Mouse (Mus musculus): Measurements from ENCODE around the gene Stx18. TPM values are rescaled to one million over a fixed set of nuclear protein-coding genes. Genes with fewer than 3 reads are reported as not detected.

Stx18 gene
- polyA plus RNA-seq, 1 experiment from 2014 or later, result 30.5 TPM

- Histone ChIP-seq H3K9ac (peak overlapping the region; percentile 7; the same call in 1 of the 2 replicates), H3K36me3 (replicated peaks) (peaks cover 73% of the 10 kb centered on the region), H3K4me2 (peak overlapping the region; percentile 20), H3K4me1 (peaks cover 85% of the 10 kb centered on the region), H3K27me3 (replicated peaks) (no peaks in the 10 kb centered on the region), H3K27ac (no peak overlapping the region), H3K4me3 (0 out of 2 replicates have a peak overlapping the region, but pooled peaks have one; percentile 1), H3K9me3 (no peaks in the 10 kb centered on the region)
- ATAC-seq (replicated peaks), result no peak
- 79% methylated on average over 10 of the region's 10 CpGs for WGBS
Measured at GRCm38 (mm10) chr5:38152201-38153108, 113.9 kb downstream of the Stx18 start.

GRCm38 (mm10) chr5:38153636-38154035, 115.1 kb downstream of the Stx18 start:
- Histone ChIP-seq H3K27ac (no peak overlapping the region; the same call in 1 of the 2 replicates), H3K4me3 (peak overlapping the region; percentile 1; the same call in 1 of the 2 replicates), H3K4me2 (peak overlapping the region; percentile 20), H3K36me3 (replicated peaks) (peaks cover 62% of the 10 kb centered on the region), H3K4me1 (peaks cover 78% of the 10 kb centered on the region), H3K27me3 (replicated peaks) (no peaks in the 10 kb centered on the region), H3K9me3 (no peaks in the 10 kb centered on the region), H3K9ac (peak overlapping the region; percentile 10; the same call in 1 of the 2 replicates)
- WGBS, result 85% methylated on average over 5 of the region's 5 CpGs
- ATAC-seq (replicated peaks), result no peak

DNA sequence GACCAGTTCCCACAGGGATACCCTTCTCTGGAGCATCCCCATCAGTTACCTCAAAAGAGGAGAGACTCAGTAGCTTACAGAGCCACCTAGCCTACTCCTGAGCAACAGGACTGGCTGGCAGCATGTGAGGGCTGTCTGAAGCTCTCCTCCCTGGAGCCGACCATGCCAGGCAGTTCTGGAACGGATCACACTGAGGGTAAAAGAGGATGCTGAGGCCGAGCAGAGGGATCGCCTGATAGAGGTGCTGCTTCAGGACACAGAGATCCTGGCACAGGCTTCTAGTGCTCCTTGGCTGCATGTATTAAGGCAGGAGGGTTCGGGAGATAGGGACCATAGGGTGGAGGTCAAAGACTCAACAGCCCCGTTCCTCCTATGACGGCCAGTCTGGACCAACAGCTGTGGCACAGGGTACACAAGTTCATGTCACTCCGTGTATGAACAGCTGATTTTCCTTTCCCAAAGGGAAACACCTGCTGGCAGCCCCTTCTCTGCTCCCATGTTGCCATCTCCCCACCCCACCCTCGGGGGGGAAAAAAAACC, 119.0 kb downstream of the Stx18 start:
- 32% methylated on average over 9 of the region's 9 CpGs for WGBS
- H3K27ac ChIP-seq, result peak overlapping the region; percentile 99
- H3K4me2 ChIP-seq, result peak overlapping the region; percentile 87
- H3K4me1 ChIP-seq, result peaks cover 62% of the 10 kb centered on the region
- no peaks in the 10 kb centered on the region for H3K27me3 ChIP-seq (replicated peaks)
- peaks cover 39% of the 10 kb centered on the region for H3K36me3 ChIP-seq (replicated peaks)
- ATAC-seq (replicated peaks), result no peak
- no peaks in the 10 kb centered on the region for H3K9me3 ChIP-seq
- peak overlapping the region; percentile 100 for H3K9ac ChIP-seq
- H3K4me3 ChIP-seq, result peak overlapping the region; percentile 95

DNA sequence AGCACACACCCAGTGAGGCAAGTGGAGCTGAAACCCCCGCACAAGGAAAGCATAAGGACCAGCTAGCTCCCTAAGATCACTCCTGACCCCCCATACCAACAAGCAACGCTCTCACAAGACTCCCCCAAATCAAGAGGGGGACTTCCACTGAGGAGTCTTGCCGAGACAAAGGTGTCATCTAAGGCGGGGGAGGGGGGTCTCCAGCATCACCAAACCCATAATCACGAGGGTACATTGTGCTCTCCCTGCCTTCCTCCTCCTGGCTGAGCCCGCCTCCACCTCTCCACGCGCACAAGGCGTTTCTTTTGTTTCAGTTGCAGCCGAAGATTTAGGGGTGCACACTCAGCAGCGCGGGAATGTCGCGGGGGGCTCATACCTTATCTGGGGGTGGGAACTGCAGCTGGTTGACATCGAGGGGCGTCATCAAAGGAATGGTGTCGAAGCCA, 120.0 kb downstream of the Stx18 start:
- Histone ChIP-seq H3K9me3 (no peaks in the 10 kb centered on the region), H3K4me1 (peaks cover 52% of the 10 kb centered on the region), H3K27me3 (replicated peaks) (no peaks in the 10 kb centered on the region), H3K4me2 (peak overlapping the region; percentile 87), H3K27ac (peak overlapping the region; percentile 99), H3K9ac (peak overlapping the region; percentile 100), H3K4me3 (peak overlapping the region; percentile 95), H3K36me3 (replicated peaks) (peaks cover 32% of the 10 kb centered on the region)
- 1% methylated on average over 17 of the region's 17 CpGs for WGBS
- peak; percentile 68 for ATAC-seq (replicated peaks)

DNA sequence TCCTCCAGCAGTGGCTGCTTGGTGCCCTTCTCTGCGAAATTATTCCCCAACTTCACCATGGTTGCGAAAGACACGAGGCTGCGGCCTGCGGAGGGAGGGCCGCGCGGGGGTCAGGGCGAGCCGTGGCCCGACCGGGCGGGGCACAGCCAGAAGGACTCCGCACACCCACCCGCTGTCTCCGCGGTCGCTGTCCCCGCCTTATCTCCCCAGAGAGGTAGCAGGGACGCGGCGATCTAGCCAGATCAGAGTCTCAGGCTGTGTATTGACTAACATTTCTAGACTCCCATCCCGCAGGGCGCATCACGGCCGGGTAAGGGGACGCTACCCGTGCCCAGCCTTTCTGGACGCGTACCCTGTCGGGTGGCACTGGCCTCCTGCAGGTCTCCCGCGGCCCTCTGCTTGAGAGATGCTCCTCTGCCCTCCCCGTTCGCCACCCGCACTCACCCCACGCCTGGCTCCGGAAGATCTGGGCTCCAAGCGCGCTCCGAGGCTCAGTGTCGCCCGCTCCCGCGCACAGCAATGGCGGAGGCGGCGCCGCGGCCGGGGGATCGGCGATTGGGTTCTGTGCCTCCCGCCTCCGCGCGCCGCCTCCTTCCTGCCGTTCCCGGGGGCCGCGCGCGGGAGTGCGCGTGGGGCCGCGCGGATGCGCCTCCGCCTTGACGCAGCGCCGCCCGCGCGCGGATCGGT, 120.5 kb downstream of the Stx18 start:
- Histone ChIP-seq H3K4me1 (peaks cover 46% of the 10 kb centered on the region), H3K27ac (peak overlapping the region; percentile 99), H3K9me3 (no peaks in the 10 kb centered on the region), H3K9ac (peak overlapping the region; percentile 100), H3K36me3 (replicated peaks) (peaks cover 27% of the 10 kb centered on the region), H3K27me3 (replicated peaks) (no peaks in the 10 kb centered on the region), H3K4me3 (peak overlapping the region; percentile 95), H3K4me2 (peak overlapping the region; percentile 87)
- under 1% methylated on average over 79 of the region's 79 CpGs for WGBS
- ATAC-seq (replicated peaks), result peak; percentile 87

DNA sequence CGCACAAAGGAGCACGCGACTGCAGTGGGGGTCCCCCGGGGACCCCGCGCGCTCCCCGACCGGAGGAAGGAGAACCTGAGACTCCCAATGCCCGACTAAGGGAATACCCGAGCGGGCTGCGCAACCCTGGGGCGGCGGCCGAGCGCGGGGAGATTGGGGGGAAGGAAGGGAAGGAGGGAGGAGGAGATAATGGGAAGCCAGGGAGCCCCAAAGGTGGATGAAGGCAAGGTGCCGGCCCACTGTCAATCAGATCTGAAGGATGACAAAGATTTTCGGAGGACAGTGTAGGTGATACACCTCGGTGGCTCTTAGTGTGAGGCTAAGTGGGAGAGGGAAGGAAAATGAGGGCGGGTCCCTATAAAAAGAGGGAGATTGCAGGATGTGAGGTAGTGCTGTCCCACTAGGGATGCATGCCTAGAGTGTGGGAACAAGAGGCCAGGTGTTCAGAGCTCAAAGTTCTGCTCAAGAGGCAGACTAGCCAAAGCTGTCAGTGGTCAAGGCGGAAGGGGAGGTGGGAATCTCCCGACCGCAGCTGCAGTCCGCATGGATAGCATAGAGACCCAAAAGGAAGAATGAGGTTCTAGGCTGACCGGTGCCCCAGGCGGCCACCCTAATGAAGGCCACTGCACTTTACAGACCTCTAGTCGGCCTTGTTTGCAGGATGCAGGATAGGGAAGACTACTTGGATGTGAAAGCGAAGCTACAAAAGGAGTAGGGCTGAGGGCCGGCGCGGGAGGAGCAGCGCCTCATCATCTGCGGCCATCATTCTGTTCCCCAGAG, 121.3 kb downstream of the Stx18 start, which contains the start of gene Nsg1:
TSS of gene Nsg1 (minus strand) at position 274 of the 780 bp plus-strand sequence.
- Histone ChIP-seq H3K4me3 (peak within 1 kb of the TSS; percentile 95), H3K27me3 (replicated peaks) (no peaks in the 10 kb centered on the region), H3K27ac (peak within 1 kb of the TSS; percentile 99), H3K4me2 (peak within 1 kb of the TSS; percentile 87), H3K9ac (peak within 1 kb of the TSS; percentile 100), H3K9me3 (no peaks in the 10 kb centered on the region), H3K4me1 (peaks cover 39% of the 10 kb centered on the region), H3K36me3 (replicated peaks) (peaks cover 19% of the 10 kb centered on the region)
- WGBS, result 7% methylated on average over 35 of the region's 35 CpGs
- ATAC-seq (replicated peaks), result peak; percentile 34; the same call in 1 of the 2 replicates

- H3K4me3 ChIP-seq, result no peak overlapping the region
- 58% methylated on average over 11 of the region's 11 CpGs for WGBS
- no peaks in the 10 kb centered on the region for H3K36me3 ChIP-seq (replicated peaks)
- no peak overlapping the region for H3K27ac ChIP-seq
- H3K27me3 ChIP-seq (replicated peaks), result no peaks in the 10 kb centered on the region
- H3K9ac ChIP-seq, result no peak overlapping the region
- no peaks in the 10 kb centered on the region for H3K9me3 ChIP-seq
- H3K4me2 ChIP-seq, result no peak overlapping the region
- ATAC-seq (replicated peaks), result peak; percentile 56
- no peaks in the 10 kb centered on the region for H3K4me1 ChIP-seq
Measured at GRCm38 (mm10) chr5:38168497-38168896, 130.0 kb downstream of the Stx18 start.

DNA sequence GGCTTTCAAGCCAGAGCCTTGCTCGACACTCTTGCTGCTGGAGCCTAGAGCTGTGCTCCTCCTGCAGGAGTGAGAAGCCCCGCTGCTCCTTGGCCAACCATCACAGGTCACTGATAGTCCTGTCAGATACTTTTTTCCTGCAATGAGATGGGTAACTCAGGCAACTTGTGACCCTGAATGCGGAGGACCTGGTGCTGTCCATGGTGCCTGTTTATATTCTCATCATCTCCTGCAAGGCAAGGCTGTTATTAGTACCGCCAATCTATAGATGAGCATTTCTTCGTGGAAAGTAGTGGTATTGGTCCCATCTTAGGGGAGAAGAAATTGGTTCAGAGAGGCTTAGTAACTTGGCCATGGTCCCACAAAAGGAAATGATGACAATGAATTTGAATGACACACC, 135.2 kb downstream of the Stx18 start:
- 63% methylated on average over 5 of the region's 5 CpGs for WGBS
- ATAC-seq (replicated peaks), result no peak

GRCm38 (mm10) chr5:38174256-38174912, 135.8 kb downstream of the Stx18 start:
- WGBS, result 77% methylated on average over 16 of the region's 16 CpGs
- H3K9ac ChIP-seq, result no peak overlapping the region
- no peak for ATAC-seq (replicated peaks)

More for the DNA sequence above, 135.2 kb downstream of the Stx18 start:
- no peaks in the 10 kb centered on the region for H3K27me3 ChIP-seq (replicated peaks)
- H3K27ac ChIP-seq, result no peak overlapping the region
- no peaks in the 10 kb centered on the region for H3K36me3 ChIP-seq (replicated peaks)
- no peaks in the 10 kb centered on the region for H3K4me1 ChIP-seq
- no peak overlapping the region for H3K4me3 ChIP-seq
- H3K9me3 ChIP-seq, result no peaks in the 10 kb centered on the region
- H3K9ac ChIP-seq, result no peak overlapping the region
- no peak overlapping the region for H3K4me2 ChIP-seq

DNA sequence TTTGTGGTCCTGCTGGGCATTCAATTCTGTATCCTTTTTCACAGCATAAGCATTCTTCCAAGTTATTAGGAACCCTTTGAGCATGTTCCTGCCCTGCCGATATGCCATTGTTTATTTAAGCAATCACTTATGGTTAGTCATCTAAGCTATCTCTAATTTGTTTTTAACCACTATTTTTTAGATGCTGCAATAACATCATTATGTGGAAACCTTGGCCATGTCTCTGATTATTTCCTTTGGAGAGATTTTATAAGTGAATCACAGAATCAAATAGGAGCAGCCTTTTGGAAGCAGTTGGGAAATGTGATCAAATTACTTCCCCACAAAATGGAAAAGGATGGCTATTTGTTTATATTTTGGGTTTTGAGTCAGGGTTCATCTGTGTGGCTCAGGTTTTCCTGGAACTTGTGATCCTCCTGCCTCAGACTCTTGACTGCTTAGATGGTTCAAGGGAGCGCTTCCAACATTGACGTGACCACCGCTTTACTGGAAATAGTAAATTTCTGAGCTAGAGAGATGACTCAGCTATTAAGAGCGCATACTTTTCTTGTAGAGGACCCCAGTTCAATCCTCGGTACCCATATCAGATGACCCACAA, 146.2 kb downstream of the Stx18 start:
- H3K27me3 ChIP-seq (replicated peaks), result no peaks in the 10 kb centered on the region
- no peaks in the 10 kb centered on the region for H3K4me1 ChIP-seq
- no peak overlapping the region for H3K4me3 ChIP-seq
- WGBS, result 88% methylated on average over 6 of the region's 6 CpGs
- no peaks in the 10 kb centered on the region for H3K9me3 ChIP-seq
- no peaks in the 10 kb centered on the region for H3K36me3 ChIP-seq (replicated peaks)
- H3K4me2 ChIP-seq, result no peak overlapping the region
- H3K27ac ChIP-seq, result no peak overlapping the region
- H3K9ac ChIP-seq, result no peak overlapping the region
- no peak for ATAC-seq (replicated peaks)

More at GRCm38 (mm10) chr5:38174256-38174912, 135.8 kb downstream of the Stx18 start:
- Histone ChIP-seq H3K36me3 (replicated peaks) (no peaks in the 10 kb centered on the region), H3K27me3 (replicated peaks) (no peaks in the 10 kb centered on the region), H3K4me3 (no peak overlapping the region), H3K4me1 (no peaks in the 10 kb centered on the region), H3K9me3 (no peaks in the 10 kb centered on the region), H3K4me2 (no peak overlapping the region), H3K27ac (no peak overlapping the region)

- Histone ChIP-seq H3K4me2 (no peak overlapping the region), H3K9ac (no peak overlapping the region), H3K27me3 (replicated peaks) (no peaks in the 10 kb centered on the region), H3K27ac (no peak overlapping the region), H3K4me3 (no peak overlapping the region), H3K9me3 (no peaks in the 10 kb centered on the region), H3K36me3 (replicated peaks) (no peaks in the 10 kb centered on the region), H3K4me1 (no peaks in the 10 kb centered on the region)
- ATAC-seq (replicated peaks), result no peak
- WGBS, result 91% methylated on average over 2 of the region's 2 CpGs
Measured at GRCm38 (mm10) chr5:38187006-38187405, 148.5 kb downstream of the Stx18 start.

Data from midbrain, embryonic 15.5 days (tissue).